Mouse (Mus musculus): ENCODE data around the gene Klhl24.
"Not testable (repeated sequence)": the region's sequence is repeated elsewhere in the genome, so short reads cannot be mapped to it uniquely, and the experiment has no call there.

The Klhl24 gene

DNA sequence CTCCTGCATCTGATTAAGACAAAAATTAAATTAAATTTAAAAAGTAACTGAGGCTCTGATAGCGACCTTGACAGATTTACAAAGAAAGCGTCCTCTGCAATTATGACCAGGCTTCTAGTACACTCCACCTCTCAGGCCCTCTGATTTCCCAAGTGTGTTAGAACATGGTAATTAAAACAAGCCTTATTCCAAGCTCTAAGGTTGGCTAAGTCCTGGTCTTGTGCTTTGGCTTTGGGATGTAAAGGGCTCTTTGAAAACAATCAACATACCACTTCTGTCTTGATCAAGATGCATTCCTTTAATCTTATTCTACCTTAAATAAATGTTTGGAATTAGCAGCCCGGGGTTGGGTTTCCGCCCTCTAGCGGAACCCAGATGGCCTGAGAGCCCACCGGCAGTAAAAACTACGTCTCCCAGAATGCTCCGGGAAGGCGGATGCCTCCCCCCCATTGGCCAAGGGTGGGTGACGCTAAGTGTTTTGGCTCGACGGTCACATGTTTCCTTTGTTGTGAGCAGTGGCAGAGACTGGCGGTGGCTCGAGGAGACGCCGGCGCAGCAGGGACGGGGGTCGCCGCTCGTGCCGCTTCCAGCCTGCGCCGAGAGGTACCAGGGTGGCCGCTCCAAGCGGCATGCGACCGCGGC, at the start of gene Klhl24:
TSS of gene Klhl24 (plus strand) at position 474 of the 642 bp plus-strand sequence.
- in situ Hi-C loops (cut with MboI, MseI): loop anchor here (10.0 kb wide), 1 partner anchor 1348 kb away; no protein-coding TSS in a partner anchor

- in situ Hi-C loops (cut with MboI, MseI): loop anchor here (25.0 kb wide), 1 partner anchor 540 kb away; the partner anchor contains the start of gene Olfr167
These were observed 44.7 kb upstream of the Klhl24 start for GRCm38 (mm10) chr16:20052655-20053054.

- in situ Hi-C loops (cut with MboI, MseI): loop anchor here (25.0 kb wide), 1 partner anchor 560 kb away; the partner anchor contains the start of gene Olfr167
These were observed 24.6 kb upstream of the Klhl24 start for GRCm38 (mm10) chr16:20072770-20073169.

DNA sequence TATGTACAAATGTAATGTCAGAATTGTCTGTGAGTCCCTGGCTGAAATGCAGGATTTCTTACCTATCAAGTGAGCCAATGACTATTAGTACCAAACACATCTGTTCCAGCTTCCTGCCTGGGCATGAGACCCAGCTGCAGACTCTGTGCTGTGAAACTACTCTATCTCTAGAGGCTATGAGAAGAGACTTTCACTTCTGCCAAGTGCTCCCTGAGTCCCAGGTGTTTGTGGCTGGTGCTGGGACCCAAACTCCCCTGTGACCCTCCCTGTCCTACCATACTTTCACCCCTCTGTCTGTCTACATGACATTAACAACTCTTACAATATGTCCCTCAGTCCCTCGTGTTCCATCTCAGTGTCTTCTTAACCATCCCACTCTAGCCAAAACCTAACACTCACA, 20.7 kb upstream of the Klhl24 start:
- in situ Hi-C loops (cut with MboI, MseI): no loop called here

DNA sequence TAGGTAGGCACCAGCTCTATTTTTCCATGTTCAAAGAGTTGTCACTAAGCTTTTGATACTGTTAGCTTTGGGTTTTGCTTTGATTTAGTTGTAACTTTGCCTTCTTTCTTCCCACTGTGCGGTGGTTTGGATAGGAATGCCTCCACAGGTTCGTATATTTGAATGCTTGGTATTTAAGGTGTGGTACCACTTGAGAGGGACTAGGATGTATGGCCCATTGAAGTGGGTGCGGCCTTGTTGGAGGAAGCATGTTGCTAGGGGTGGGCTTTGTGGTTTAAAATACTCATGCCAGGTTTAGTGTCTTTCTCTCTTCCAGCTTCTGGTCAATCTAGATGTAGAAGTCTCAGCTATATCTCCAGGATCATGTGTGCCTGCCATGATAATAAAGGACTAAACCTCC, 17.1 kb upstream of the Klhl24 start:
- in situ Hi-C loops (cut with MboI, MseI): loop anchor here (5.0 kb wide), 1 partner anchor 73 kb away; no protein-coding TSS in a partner anchor

GRCm38 (mm10) chr16:20084623-20085022, 12.7 kb upstream of the Klhl24 start:
- in situ Hi-C loops (cut with MboI, MseI): loop anchor here (5.0 kb wide), 2 partner anchors 77 to 337 kb away; no protein-coding TSS in a partner anchor

DNA sequence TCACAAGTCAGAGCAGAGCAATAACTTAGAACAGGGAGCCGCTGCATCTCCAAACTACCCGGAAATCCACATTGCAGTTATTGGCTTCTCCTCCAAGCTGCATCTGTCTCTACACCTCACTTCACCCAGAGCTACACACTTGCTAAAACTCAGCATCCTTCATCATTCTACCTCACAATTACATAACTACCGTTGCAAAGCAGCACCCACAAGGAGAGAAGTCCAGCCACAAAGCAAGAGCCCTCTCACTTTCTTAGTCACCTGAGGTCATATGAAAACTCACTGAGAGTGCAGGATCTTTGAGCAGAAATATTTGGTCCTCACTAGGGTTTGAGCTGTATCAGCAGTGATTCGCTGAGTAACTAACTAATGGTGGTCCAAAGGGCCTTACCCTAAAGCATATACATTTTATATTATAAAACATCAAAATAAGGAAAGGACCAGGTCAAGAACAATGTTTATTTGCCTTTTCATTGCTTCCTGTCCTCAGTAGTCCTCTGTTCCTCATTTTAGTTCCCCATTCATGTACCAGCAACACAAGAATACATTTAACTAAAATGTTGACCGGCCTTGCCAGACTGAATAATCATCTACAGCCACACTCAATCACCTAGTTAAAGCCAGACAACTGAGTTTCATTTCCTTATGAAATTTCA, 12.0 kb upstream of the Klhl24 start:
- in situ Hi-C loops (cut with MboI, MseI): loop anchor here (5.0 kb wide), 1 partner anchor 338 kb away; no protein-coding TSS in a partner anchor

DNA sequence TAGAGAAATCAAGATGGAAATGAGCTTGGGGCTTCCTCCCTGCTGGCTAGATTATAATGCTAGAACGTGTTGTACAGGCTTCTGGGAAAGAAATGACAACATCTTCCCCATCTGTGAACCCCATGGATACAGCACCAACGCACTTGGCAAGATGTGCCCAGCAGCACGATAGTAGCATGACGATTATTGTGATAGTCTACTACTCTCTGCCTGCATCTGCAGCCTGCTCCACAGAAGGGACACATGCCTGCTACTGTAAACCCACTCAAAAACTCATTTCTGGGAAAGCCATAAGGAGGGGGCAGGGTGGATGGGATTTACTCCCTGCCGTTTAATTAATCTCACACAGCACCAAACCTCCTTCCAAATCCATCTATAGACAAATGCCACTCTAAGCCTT, 10.4 kb upstream of the Klhl24 start:
- in situ Hi-C loops (cut with MboI, MseI): loop anchor here (5.0 kb wide), 1 partner anchor 340 kb away; no protein-coding TSS in a partner anchor

- in situ Hi-C loops (cut with MboI, MseI): loop anchor here (5.0 to 10.0 kb wide), 2 partner anchors 342 to 1355 kb away; no protein-coding TSS in a partner anchor
These were observed 7.7 kb upstream of the Klhl24 start for GRCm38 (mm10) chr16:20089636-20090035.

DNA sequence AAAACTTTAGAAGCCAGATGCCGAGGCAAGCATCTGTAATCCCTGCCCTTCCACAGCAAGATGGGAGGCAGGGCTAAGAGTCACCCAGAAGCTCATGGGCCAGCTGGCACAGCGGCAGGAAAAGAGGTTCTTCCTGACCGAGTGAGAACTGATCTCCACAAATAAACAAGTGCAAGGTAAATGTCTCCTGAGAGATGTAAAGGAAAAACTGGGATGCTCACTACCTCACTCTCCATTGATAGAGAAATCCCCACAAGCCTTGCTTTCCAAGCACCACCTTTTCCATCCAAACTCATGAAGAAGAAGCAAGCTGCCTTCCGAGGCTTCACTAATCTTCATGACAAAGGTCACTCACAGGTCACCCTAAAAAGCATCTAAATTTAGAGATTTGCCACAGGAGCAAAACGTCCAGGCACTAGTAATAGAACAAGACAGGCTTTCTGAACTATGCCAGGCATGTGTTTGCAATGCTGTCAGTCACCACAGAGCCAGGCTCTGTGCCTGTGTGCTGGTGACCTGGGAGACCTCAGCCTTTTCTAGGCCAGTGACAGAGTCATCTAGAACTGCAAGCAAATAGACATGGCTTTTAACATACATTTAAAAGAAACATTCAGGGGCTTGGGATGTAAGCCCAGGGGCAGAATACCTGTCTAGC, 6.3 kb upstream of the Klhl24 start:
- in situ Hi-C loops (cut with MboI, MseI): loop anchor here (10.0 kb wide), 1 partner anchor 1354 kb away; no protein-coding TSS in a partner anchor

- in situ Hi-C loops (cut with MboI, MseI): loop anchor here (10.0 kb wide), 1 partner anchor 1349 kb away; no protein-coding TSS in a partner anchor
These were observed 1.4 kb upstream of the Klhl24 start for GRCm38 (mm10) chr16:20095966-20096365.

- in situ Hi-C loops (cut with MboI, MseI): loop anchor here (10.0 kb wide), 1 partner anchor 1347 kb away; no protein-coding TSS in a partner anchor
These were observed 501 bp downstream of the Klhl24 start for GRCm38 (mm10) chr16:20097711-20098374.

- in situ Hi-C loops (cut with MboI, MseI): loop anchor here (10.0 kb wide), 1 partner anchor 1346 kb away; no protein-coding TSS in a partner anchor
These were observed 1.0 kb downstream of the Klhl24 start for GRCm38 (mm10) chr16:20098375-20098727.

DNA sequence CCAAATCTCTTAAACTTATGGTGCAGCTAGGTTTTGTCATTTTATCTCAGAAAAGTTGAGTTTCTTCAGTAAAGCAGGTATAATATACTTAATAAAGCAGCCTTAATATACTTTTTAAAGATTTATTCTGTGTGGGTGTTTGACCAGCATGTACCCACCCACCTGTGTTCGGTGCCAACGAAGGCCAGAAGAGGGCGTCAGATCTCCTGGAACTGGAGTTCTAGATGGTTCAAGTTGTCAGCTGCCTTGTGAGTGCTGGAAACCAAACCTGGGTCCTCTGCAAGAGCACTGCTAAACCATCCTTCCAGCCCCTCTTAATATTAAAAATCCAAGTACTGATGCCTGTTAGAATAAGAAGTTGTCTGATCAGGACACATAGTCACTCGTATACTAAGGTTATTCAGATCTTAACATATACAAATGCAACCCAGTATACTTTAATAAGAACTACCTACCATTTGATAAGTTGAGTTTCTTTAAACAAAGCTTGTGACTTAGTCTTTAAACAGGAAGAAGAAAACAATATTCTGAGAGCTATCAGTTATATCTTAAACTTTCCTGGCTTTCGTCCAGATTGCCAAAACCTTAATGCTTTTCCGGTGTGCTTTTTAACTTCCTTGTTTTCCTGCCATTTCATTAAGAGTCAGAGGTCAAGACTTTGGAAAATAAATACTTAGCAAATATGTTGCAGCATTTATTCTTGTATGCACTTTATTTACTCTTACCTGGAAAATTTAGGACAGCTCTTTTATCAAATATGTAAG, 1.7 kb downstream of the Klhl24 start:
- in situ Hi-C loops (cut with MboI, MseI): loop anchor here (10.0 kb wide), 1 partner anchor 1346 kb away; no protein-coding TSS in a partner anchor

GRCm38 (mm10) chr16:20106996-20107395, 9.7 kb downstream of the Klhl24 start:
- in situ Hi-C loops (cut with MboI, MseI): no loop called here

- in situ Hi-C loops (cut with MboI, MseI): no loop called here
These were observed 11.6 kb downstream of the Klhl24 start for GRCm38 (mm10) chr16:20108961-20109360.

- in situ Hi-C loops (cut with MboI, MseI): no loop called here
These were observed 15.3 kb downstream of the Klhl24 start for GRCm38 (mm10) chr16:20112649-20113048.

- in situ Hi-C loops (cut with MboI, MseI): no loop called here
These were observed 18.7 kb downstream of the Klhl24 start for GRCm38 (mm10) chr16:20116069-20116468.

- in situ Hi-C loops (cut with MboI, MseI): not testable (repeated sequence)
These were observed 29.1 kb downstream of the Klhl24 start for GRCm38 (mm10) chr16:20126319-20126883.

- in situ Hi-C loops (cut with MboI, MseI): no loop called here
These were observed 33.1 kb downstream of the Klhl24 start for GRCm38 (mm10) chr16:20130397-20130796.

Data from regulatory T cell (primary cell).